Mouse (Mus musculus) spleen, adult 12 weeks (tissue): ENCODE data around the gene Adam8.

Source experiments
- DNase-seq: peaks from one replicate; pipeline ENCODE4 v3.0.0; 2022; ENCODE audit warnings: low spot score

The Adam8 gene

DNA sequence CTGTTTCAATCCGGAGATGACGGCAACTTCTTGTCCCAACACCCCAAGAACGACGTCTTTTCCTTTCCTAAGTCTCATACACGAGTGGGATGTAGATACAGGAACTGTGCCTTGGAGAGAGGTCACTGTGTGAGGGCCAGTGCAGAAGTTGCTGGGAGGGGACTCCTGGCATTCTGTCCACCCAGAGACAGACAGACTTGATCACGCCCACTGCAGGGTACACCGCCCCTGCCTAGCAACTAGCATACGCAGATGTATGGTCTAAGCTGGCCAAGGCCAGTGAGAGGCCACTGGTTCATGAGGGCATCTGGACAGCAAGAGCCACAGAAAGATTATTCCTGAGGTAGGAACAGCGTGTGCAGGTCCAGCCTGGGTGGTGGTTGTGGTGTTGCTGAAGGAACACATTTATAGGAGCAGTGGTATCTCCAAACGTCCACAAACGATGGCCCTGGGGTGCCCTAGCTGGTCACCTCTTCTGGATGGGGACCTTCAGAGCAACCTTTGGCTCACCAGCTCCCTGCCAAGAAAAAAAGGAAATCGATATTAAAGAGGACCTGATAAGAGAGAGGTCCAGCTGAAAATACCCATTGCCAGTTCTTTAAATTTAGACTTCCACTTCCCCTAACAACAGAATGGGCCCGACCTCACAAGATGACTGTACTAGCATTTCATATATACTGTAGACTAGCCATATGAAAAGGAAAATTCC, 13.2 kb downstream of the Adam8 start:
- DNase-seq = no peak

DNA sequence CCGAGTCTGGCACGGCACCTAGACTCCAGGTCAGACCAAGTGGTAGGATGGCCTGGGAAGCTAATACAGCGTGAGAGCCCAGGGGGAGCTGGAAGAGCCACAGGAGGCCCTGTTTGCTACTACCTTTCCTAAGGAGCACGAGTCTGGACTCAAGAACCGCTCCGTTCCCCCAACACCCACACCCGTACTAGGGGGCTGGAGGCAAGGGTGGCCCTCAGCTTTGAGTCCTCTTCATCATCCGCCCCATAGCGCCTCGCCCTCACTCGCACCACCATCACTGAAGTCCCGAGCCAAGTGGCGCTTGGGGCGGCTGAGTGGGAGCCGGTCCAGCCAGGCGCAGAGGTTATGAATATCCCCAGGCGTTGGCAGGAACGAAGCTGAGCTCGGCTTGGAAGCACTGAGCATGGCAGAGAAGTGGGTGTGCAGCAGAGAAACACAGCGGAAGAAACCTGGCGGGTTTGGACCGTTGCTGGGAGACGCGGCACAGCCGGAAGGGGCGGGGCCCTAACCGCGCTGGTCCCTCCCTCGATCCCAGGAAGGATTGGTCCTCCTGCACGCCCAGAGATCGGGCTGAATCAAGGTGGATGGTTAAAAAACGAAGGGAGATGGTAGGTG, 14.0 kb downstream of the Adam8 start, which contains the start of gene 6430531B16Rik:
Gene 6430531B16Rik, minus strand, starts transcription at position 478 of the 615 bp plus-strand sequence.
- DNase-seq = peak; percentile 43

DNA sequence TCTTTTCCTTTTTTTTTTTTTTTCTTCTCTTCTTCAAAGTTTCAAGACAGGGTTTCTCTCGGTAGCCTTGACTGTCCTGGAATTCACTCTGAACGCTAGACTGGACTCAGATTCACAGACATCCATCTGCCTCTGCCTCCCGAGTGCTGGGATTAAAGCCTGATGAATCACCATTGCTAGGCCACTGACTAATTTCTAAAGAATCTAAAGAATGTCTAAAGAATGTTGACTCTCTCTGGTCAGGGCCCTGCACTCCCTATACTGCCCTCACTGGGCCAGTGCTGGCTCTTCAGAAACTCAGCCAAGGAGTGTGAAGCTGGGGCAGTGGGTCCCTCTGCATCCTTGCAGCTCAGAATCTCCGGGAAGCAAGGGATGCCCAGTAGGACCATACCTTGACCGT, 16.9 kb downstream of the Adam8 start:
- DNase-seq = no peak

DNA sequence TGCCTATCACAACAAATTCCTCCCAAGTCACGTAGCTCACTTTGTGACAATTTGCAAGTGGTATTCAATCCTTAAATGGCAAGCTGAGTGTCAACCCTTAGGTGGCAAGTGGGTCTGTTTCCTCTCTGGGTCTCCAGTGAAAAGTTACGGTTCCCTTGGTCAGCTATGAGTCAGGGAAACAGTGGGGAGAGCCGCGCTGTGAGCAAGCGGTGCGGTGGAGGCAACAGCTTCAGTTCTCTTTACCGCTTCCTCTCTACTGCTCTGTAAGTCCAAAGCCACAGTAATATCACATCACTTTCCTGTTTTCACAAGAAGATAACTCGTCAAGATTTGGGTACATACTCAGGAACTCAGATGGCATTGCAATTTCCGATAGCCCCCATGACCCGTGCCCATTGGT, 18.1 kb downstream of the Adam8 start:
- DNase-seq = peak; percentile 12

DNA sequence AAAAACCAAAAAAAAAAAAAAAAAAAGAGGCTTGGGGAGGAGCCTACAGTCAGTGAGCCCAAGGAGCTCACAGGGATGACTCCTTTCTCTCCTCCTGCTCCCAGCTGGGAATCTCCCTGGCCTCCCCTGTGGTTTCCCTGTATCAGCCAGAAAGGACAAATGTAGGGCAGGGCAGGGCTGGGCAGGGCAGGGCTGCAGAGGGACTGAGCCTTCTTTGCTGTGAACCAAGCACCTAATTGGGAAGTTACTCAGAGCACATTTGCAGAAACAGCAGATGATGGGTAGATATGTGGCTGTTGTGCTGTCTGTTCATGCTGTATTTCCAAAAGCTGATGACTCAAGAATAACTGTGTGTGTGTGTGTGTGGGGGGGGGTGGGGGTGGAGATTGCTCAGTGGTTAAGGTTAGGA, 19.4 kb downstream of the Adam8 start:
- DNase-seq = no peak

DNA sequence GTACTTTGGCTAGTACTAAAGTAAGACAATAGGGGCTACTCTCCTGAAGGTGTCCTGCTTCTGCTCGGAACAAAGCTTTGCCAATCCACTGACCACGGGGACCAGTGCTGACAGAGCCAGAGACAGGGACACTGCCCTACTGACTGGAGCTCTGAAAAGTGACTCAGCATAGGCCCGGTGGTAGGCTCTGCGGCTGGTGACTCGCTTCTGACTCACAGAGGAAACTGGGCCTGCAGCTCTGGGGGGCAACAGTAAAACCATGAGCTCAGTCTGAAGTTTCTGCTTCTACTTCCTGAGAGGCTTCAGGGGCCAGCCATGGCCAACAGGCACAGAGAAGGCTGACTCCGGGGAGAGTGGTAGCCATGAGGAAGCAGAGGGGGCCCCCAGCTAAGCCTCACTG, 20.9 kb downstream of the Adam8 start:
- no peak for DNase-seq

DNA sequence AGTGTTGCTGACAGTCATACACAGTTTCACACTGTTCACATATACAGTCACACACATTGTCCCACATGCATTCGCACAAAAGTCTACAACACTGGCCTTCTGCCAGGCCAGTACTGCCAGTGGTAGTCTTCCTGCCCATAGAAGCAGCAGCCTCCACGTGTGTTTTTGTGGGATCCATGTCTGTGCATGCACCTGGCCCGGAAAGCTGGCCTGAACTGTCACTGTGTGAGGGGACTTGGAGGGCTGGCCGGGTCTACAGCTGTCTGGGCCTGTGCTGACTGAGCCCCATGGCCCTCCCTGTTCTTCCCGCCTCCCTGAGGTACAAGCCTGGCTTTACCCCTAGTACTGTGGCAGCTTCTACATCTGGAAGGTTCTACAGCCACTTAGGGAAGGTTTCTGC, 21.4 kb downstream of the Adam8 start:
- no peak for DNase-seq

DNA sequence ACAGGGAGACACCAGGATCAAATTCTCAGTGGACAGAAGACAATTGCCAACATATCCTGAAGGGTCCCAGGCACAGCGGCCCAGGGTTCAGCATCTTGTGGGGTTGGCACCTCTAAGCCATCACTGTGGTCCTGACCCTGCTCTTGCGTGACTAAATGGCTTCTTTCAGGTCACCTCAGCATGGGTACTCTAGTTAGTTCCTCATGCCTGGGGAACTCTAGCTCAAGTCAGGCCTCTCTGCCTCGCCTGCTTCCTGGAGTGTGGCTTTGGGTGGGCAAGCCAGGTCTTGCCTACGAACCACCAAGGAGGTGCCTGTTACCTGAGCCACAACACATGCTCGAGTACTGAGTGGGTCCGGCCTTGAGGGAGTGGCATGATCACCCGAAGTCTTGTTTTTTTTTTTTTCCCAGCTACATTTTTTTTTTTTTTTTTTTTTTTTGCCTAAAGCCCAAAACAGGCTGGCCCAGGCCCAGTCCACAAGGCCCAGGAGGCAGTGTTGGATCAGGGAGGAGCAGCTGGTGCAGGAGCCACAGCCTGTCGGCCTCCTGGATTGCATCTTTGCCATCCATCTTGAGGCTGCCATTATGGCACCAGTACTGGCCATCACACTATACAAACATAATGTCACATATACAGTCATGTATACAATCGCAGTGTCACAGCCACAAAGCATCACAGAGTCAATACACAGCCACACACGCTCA, 22.0 kb downstream of the Adam8 start:
- no peak for DNase-seq

DNA sequence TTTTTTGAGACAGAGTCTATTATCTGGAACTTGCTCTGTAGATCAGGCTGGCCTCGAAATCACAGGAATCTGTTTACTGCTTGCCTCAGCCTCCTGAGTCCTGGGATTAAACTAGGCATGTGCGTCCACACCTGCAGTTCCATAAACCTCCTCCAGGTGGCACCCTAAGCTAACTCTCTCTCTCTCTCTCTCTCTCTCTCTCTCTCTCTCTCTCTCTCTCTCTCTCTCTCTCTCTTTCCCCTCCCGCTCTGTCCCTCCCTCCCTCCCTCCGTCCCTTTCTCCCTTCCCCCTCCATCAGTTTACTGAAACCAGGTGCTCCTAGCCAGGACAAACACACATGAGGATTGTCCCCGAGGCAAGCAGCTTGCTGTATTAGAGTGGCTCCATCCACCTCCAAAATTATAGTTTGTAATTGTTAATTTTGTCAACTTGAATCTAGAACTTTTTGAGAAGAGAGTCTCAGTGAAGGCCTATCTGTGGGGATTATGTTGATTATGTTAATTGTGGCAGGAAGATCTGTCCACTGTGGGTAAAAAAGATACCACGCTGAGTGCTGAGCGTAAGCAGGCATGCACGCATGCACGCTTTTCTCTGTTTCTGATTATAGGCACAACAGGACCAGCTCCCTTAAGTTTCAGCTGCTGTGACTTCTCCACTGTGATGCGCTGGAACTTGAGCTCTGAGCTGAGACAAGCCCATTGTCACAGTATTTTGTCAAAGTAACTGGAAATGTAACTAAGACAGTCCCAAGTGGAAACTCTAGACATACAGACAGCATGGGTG, 22.8 kb downstream of the Adam8 start:
- DNase-seq = peak; percentile 55

DNA sequence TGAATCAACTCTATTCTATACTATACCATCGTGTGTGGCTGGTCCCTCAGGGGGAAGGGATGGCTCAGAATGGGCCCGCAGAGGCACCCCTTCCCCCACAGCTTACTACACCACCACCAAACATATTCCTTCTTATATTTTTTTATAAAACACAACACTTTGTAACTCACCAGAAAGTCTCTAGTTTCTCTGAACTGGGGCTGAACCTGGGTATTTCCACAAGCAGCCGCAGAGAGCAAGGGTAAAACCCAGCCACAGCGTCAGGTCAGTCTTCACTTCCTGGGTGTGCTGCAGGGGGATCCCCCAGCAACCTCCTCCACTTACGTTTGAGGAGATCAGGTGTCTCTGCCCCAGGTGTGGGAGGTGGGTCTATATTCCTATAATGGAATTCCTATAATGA, 23.9 kb downstream of the Adam8 start:
- peak; percentile 37 for DNase-seq

DNA sequence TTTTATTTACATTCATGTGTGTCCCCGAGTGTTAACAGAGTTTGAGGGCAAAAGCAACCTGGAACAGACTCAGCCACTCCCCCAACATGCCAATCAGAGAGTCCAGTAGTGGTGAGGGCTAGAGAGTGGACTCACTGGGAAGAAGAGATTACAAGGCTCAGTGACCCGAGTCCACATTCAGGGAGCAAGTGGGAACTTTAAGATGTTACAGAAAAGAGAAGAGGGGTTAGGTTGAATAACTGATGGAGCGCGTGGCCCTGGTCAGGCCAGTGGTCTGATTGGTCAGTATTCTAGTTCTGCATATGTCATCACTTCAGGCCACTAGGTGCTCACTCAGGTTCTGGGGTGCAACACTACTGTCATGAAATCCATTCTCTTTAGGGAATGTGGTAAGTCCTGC, 25.2 kb downstream of the Adam8 start:
- no peak for DNase-seq

DNA sequence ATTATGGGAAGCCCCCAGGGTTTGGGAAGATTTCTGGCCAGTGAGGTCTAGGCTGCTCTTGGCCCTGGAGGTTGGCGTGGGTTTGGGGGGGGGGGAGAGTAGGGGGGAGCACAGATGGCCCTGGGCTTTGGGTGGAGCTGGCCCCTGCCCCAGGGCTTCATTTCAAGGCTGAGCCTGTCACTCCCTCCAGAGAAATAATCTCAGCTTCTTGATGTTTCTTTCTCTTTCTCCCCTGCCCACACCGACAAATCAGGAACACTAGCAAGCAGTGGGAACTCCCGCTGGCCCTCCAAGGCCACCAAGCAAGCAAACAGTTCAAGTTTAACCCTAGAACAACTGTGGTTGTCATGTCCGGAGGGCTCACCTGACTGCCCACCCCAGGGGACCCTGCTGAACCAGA, 28.5 kb downstream of the Adam8 start:
- no peak for DNase-seq

DNA sequence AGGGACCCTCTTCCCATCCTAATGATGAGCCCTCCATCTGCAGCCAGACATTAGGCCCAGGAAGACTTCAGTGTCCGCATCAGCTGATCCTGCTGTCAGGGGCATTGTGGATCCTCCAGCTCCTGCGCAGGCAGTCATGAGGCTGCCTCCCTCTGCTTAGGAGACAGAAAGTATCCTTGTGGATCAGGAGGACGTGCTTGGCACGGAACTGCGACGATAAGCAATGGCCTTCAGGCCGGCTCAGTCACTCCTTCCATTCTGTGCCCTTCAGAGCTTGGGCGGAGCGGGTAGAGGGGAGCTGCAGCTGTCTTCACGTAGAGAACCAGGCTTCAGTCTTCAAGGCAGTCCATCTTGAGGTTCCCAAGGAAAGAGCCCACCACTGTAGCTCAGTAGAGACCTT, 31.2 kb downstream of the Adam8 start:
- no peak for DNase-seq

DNA sequence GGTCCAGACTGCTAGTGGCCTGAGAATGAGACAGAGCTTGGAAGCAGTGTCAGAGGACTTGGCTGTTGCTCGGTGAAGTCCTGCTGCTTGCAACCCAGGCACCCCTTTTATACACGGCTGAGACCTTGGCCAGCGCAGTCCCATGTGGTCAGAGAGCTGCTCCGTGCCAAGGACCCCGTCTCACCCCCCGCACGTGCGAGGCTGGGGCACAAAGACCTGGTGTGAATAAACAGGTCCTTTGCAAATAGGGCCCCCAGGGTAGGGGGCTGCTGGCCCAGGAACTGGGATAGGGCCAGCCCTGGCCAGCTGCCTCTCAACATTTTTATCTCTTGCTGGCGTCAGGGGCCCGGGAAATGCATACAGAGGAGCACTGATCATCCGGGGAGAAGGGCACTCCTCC, 34.4 kb downstream of the Adam8 start:
- DNase-seq = no peak

DNA sequence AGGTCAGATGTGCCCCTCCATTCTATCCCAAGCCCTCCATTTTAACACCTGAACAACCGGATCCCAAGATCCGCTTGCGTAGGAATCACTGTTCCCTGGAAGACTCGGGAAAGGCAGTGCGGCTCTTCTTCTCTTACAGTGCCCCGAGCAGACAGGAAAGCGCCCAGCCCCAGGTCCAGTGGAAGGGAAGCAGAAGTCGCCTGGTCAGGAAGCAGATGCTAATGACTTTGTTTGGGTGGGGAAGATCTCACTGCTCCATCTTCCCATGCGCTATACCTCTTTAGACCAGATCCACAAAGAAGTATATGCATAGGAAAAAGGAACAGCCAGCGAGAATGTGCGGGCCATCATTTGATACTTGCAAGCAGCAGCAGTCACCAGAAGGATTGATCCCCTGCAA, 34.9 kb downstream of the Adam8 start:
- no peak for DNase-seq

DNA sequence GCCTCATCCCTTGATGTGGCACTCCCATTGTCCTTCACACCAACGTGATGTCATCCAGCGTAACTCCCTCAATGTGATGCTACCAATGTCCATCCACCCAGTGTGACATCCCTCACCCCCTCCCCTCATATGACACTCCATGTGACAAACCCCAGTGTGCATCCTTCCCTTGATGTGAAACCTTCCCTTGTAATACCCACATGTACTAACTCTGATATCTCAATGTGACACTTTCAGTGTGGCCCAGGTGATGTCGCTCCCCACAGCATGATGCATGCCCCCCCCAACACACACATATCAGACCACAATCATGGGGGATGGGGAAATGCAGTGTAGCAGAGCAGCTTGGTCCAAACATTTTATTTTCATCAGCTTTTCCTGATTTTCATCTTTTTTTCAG, 35.7 kb downstream of the Adam8 start:
- no peak for DNase-seq

DNA sequence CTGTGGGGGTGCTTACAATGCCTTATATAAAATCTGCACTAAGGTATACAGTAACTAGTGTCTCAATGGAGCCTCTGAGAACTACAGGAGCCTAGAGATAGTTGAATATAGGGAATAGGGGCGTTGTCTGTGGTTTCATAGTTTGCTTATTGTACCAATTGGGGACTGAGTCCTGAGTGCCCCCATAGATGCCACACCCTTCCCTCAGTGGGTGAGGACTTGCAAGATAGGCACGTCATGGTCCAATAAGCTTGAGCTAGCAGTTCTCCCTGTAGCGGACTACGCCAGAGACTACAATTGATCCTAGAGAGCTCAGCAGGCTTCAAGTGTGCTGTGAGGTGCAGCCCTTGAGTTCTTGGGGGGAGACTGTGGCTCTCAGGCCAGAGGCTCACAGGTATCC, 36.9 kb downstream of the Adam8 start:
- no peak for DNase-seq

DNA sequence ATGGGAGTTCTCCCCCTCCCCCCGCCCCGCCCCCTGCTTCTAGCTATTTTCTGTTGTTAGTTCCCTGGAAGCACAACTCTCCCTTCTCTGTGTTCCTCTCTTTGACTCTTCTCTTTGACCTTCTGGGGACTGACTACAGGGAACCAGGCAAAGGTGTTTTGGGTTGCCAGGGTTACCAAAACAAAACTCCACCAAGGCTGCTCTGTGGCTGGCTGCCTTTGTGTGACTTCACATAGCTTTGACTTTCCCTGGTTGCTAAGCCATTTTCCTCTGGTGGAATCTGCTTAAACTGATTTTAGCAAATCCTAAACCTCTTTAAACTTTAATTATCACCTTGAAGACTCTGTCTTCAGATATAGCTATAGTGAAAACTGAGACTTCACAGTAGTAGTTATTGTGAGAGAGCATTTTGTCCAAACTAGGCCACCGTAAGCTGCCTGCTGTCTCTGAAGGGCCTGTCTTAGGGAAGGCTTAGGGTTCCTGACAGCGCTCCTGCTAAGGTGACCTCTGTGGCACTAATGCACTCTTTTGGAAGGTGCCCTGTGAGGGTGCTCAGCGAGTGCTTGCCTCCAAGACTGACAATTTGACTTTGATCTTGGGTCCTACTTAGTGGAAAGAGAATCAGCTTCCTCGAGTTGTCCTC, 40.2 kb downstream of the Adam8 start:
- no peak for DNase-seq

DNA sequence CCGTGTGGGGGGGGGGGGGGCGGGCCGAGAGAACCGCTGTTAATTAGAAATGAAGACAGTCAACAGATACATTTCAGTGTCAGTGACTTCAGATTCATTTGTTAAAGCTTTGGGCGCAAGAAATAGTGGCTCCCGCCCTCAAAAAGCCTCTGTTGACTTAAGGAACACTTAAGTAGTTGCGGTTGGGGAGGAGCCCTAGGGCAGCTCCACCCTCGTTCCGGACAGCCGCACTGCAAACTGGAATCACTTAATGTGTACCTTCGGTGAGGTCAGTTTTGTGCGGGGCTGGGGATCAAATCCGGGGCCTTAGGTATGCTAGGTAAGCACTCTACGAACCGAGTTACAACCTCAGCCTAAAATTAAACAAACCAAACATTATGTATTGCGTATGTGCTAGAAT, 41.3 kb downstream of the Adam8 start:
- DNase-seq = no peak

DNA sequence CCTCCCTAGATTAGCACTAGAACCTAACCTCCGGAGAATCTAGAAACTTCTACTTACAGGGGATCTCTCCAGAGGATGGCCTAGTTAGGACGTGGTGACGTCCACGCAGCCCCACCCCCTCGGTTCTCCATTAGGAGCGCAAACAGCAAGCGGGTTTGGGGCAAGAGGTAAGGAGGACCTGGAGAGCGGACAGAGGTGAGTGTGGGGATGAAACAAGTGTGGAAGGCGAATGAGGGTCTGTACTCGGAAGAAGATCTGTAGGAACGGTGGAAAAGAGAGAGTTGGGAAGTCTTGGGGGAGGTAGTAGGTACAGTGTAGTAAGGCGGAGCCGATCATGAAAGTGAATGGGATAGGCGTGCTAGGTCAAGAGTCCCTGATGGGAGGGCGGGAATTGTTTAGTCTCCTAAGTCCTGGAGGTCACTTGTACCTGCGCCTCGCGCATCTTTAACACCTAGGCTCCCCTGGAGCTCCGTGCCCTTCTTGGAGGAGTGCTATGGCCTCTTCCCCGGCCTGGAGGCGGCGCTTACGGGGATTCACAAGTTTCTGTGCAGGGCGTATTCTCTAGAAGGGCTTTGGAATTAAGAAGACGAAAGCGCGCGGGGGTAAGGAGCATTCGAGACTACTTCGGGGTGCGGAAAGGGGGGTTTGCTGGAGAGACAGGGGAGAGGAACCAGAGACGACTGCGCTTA, 41.9 kb downstream of the Adam8 start:
- DNase-seq = peak; percentile 42

DNA sequence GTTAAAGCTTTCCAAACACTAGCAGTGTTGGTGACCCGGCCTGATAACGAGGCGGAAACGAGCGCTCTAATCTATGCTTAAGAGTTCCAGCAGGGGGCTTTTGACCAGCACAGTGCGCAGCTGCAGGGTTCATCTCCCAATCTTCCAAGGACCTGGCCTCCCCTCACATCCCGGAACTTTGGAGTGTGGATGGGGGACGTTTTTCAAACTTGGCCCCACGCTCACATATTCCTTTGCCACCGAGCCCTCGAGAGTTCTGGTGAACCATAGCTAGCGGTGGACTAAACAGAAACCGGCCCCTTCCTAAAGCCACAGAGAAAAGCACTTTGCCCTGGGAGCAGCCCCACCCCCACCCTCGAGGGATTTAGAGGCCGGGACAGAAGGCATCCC, 42.5 kb downstream of the Adam8 start:
- DNase-seq = no peak

DNA sequence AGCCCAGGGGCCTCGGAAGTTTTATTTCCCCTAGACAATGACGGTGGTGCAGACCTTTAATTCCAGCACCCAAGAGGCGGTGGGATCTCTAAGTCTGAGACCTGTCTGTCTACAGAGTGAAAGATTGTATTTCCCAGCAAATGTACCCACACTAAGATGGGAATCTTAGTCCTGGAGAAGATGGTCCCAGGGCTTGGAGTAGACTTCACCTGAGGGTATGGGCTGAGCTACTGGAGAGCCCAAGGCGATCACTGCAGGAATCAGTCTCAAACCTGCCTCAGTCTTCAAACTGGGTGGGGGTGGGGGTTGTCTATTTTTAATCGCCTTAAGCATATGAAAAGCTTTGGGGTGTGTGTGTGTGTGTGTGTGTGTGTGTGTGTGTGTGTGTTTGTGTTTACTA, 46.3 kb downstream of the Adam8 start:
- DNase-seq = no peak
